Mouse (Mus musculus) CD4-positive, CD25-positive, alpha-beta regulatory T cell (primary cell): ENCODE results near the gene BC025920. TPM values are rescaled to one million over a fixed set of nuclear protein-coding genes. Genes with fewer than 3 reads are reported as not detected.

ENCODE experiments used
- polyA plus RNA-seq: library from polyadenylated mRNA; unstranded; fragments of 100-300 nt; shearing (Covaris generic); gene quantifications from one replicate; pipeline ENCODE4 v1.2.1, GENCODE M21; 2017

BC025920 gene
- polyA plus RNA-seq = 2.8 TPM

GRCm38 (mm10) chr10:81605974-81606751 lies at the start of gene BC025920:
BC025920 (plus strand) TSS chr10:81606270.

DNA sequence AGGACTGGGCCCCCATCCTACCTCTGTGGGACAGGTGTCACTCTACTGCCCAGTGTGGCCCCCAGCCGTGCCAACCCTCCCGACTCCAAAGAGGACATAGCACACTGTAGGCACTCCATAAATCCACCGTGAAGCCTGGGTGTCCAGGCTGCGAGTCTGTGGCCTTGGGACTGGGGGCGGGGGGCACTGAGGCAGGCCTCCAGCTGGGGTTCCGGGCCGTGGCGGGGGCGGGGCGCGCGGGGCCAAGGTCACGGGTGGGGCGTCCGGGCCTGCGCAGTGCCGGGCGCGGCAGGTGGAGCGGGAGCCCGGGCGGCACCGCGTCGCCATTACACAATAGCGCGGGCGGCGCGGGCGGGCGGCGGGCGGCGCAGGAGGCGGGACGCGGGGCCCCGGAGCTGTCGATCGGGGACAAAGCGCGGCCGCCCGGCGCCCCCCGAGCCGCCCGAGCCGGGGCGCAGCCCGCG lies 46.9 kb upstream of the BC025920 start, which contains the start of gene Aes:
TSS of gene Aes (plus strand) at position 326 of the 464 bp plus-strand sequence.

GRCm38 (mm10) chr10:81574081-81575056 lies 31.7 kb upstream of the BC025920 start, which contains the start of gene Tle2:
Tle2 (plus strand) TSS chr10:81574561.

DNA sequence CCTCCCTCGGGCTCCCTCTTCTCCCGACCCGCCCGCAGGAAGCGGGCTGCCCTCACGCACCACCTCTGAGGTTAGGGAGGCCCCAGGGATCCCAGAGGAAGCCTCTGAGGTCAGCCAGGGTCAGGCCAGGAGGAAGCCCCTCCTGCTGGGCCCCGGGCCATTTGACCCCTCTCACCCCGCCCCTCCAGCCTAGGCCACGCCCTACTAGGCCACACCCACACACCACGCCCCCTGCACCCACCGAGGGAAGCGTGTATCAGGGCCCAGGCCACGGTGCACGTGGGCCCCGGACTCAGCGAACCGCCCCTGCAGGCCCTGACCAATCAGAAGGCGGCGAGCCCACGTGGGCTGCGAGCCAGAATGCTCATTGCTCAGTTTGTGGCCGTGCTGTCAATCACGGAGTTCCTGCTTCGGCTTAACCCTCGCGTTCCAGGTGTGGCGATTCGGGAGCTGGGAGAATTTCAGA lies 5.3 kb upstream of the BC025920 start, which contains the start of gene Tle6:
TSS of gene Tle6 (minus strand) at position 336 of the 466 bp plus-strand sequence.

GRCm38 (mm10) chr10:81626994-81627835 lies 21.1 kb downstream of the BC025920 start, which contains the start of gene Sirt6:
Sirt6 (minus strand) TSS chr10:81627797.

DNA sequence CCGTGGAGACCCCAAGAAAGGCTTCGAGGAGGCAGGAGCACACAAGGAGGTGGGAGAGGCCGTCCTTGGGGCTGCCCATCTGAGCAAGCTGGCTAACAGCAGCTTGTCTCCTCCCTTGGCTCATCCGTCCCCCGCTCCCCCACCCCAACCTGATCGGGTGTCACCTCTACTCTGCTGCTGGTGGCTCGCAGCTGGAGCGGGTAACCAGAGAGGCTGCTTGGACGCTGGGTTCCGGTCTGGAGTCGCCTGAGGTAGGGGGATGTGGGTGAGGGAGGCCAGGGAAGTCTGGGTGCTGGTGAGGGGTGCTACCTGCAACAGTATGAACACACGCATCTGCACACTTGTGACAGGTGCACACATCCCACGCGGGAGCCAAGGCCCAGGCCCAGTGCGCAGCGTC lies 22.3 kb downstream of the BC025920 start, which contains the start of gene Ankrd24:
TSS of gene Ankrd24 (plus strand) at position 151 of the 400 bp plus-strand sequence.

DNA sequence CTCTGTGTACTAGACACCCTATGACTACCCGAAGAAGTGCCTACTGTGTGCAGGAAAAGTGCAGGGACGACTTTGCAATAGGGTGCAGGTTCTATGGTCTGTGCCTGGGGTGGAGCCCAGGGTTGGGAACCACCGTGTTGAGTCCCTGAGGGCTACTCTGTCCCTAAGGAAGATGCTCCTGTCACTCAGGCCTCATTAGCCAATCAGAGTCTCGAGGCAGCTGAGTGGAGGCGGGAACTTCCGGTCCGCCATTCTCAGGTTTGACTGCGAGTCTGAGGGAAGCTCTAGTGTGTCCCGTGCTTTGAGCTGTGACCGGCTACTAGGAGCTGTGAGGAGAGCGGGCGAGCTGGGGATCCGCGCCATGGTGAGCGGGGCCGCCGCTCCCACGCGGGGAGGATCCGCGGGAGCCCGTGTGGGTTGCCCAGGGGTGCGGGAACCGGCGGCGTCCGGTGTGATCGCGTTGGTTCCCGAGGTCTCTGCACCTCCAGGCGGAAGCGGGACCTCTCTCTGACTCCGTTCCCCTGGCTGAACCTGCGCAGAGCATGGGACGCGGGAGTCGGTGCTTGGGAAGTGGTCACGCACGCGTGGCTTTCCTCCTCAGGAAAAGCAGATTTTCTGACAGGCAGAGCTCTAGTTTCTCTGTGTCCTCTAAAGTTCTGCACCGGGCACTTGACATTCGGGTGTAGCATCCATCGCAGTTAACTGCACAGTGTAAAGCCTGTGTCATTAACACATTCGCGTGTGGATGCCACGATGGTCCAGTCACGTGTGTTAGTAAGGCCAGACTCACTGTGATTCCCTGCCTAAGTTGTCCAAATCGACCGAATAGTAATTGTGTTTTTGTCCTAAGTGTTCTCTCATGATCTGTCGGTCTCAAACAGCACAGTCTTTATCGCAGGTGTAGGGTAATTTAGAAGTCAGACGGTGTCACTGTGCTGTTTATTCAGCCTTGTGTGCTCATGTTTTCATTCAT lies 43.0 kb downstream of the BC025920 start, which contains the start of gene Gm10778:
TSS of gene Gm10778 (plus strand) at position 257 of the 973 bp plus-strand sequence.

Other genes starting within 250 kb of the BC025920 start
- gene Mfsd12, start 248.8 kb upstream of the BC025920 start, polyA plus RNA-seq = 6.1 TPM
- 3.2 TPM for gene 4930404N11Rik, start 240.5 kb upstream of the BC025920 start, polyA plus RNA-seq
- gene Fzr1, start 227.8 kb upstream of the BC025920 start, polyA plus RNA-seq = 65.5 TPM
- gene Dohh, start 221.8 kb upstream of the BC025920 start, polyA plus RNA-seq = 44.3 TPM
- gene Gm48551, start 221.8 kb upstream of the BC025920 start, polyA plus RNA-seq = 5.8 TPM
- 0.75 TPM for gene Gm48552, start 217.3 kb upstream of the BC025920 start, polyA plus RNA-seq
- 6.1 TPM for gene Smim24, start 213.2 kb upstream of the BC025920 start, polyA plus RNA-seq
- 21.0 TPM for gene Nfic, start 150.6 kb upstream of the BC025920 start, polyA plus RNA-seq
- gene Celf5, start 123.6 kb upstream of the BC025920 start, polyA plus RNA-seq = 0.20 TPM
- gene Ncln, start 109.9 kb upstream of the BC025920 start, polyA plus RNA-seq = 164 TPM
- gene S1pr4, start 106.1 kb upstream of the BC025920 start, polyA plus RNA-seq = 90.1 TPM
- 18.1 TPM for gene Gna15, start 82.0 kb upstream of the BC025920 start, polyA plus RNA-seq
- gene Gna11, start 61.1 kb upstream of the BC025920 start, polyA plus RNA-seq = 17.2 TPM
- gene Aes, start 46.8 kb upstream of the BC025920 start, polyA plus RNA-seq = 1,254 TPM
- 2.0 TPM for gene Tle2, start 31.7 kb upstream of the BC025920 start, polyA plus RNA-seq
- 2.0 TPM for gene Tle6, start 5.2 kb upstream of the BC025920 start, polyA plus RNA-seq
- 19.4 TPM for gene Sirt6, start 21.5 kb downstream of the BC025920 start, polyA plus RNA-seq
- 2.4 TPM for gene Ankrd24, start 22.3 kb downstream of the BC025920 start, polyA plus RNA-seq
- 9.1 TPM for gene Gm10778, start 42.8 kb downstream of the BC025920 start, polyA plus RNA-seq
- 22.8 TPM for gene Zfp433, start 98.6 kb downstream of the BC025920 start, polyA plus RNA-seq
- 5.7 TPM for gene Gm3055, start 164.9 kb downstream of the BC025920 start, polyA plus RNA-seq
- gene Gm4767, start 205.9 kb downstream of the BC025920 start, polyA plus RNA-seq = 6.3 TPM